Mouse (Mus musculus) embryonic facial prominence, embryonic 12.5 days (tissue): ENCODE results near the gene Arhgdib. TPM values are rescaled to one million over a fixed set of nuclear protein-coding genes. Genes with fewer than 3 reads are reported as not detected.
"Not testable (repeated sequence)": the region's sequence is repeated elsewhere in the genome, so short reads cannot be mapped to it uniquely, and the experiment has no call there.

Experiments used
- ATAC-seq: fragments of 200-750 bp; cut with Nextera tagmentation; 2 replicates; pipeline ENCODE4 v1.8.0; 2017; ENCODE audit not compliant: insufficient number of reproducible peaks, insufficient read depth, low FRiP score, low TSS enrichment
- H3K27ac ChIP-seq: fragments of 300-500 bp; sonication (generic); 2 replicates; pipeline ENCODE4 v1.5.1; 2016; ENCODE audit warnings: mild to moderate bottlenecking
- H3K27me3 ChIP-seq: fragments of 300-500 bp; sonication (generic); 2 replicates; pipeline ENCODE4 v1.6.1; 2016; ENCODE audit warnings: mild to moderate bottlenecking, moderate library complexity
- H3K36me3 ChIP-seq: fragments of 300-500 bp; sonication (generic); 2 replicates; pipeline ENCODE4 v1.6.1; 2016; ENCODE audit warnings: mild to moderate bottlenecking
- H3K4me1 ChIP-seq: fragments of 300-500 bp; sonication (generic); 2 replicates; pipeline ENCODE4 v1.6.1; 2016
- H3K4me2 ChIP-seq: fragments of 300-500 bp; sonication (generic); replicated peaks from 2 replicates; pipeline ENCODE4 v1.6.1; 2016; ENCODE audit warnings: mild to moderate bottlenecking, moderate library complexity
- H3K4me3 ChIP-seq: fragments of 300-500 bp; sonication (generic); 2 replicates; pipeline ENCODE4 v1.5.1; 2016; ENCODE audit warnings: mild to moderate bottlenecking
- H3K9ac ChIP-seq: fragments of 300-500 bp; sonication (generic); 2 replicates; pipeline ENCODE4 v1.6.1; 2016; ENCODE audit warnings: mild to moderate bottlenecking, moderate library complexity
- H3K9me3 ChIP-seq: fragments of 300-500 bp; sonication (generic); 2 replicates; pipeline ENCODE4 v1.6.1; 2016; ENCODE audit warnings: mild to moderate bottlenecking, moderate library complexity
- WGBS: fragments of 180-500 bp; shearing (Covaris S2); methylation state at CpG from one replicate; pipeline ENCODE4 v1.1.7; 2016; 5-methylcytosine and 5-hydroxymethylcytosine counted together
- polyA plus RNA-seq: library from polyadenylated mRNA; unstranded; fragments of >200 nt; fragmentation: Nextera tagmentation; extraction: Ambion mirVana; gene quantifications from 2 replicates; pipeline ENCODE4 v1.2.1, GENCODE M21; 2016

Arhgdib gene
- polyA plus RNA-seq = 51.1 and 58.5 TPM in 2 replicates

- no peak for ATAC-seq
- Histone ChIP-seq H3K4me3 (no peak within 1 kb of the TSS), H3K4me1 (peaks cover 23% of the 10 kb centered on the region), H3K9me3 (no peaks in the 10 kb centered on the region), H3K36me3 (no peaks in the 10 kb centered on the region), H3K27me3 (no peaks in the 10 kb centered on the region), H3K4me2 (peak within 1 kb of the TSS; percentile 32), H3K27ac (peak within 1 kb of the TSS; percentile 90), H3K9ac (no peak within 1 kb of the TSS; the same call in 1 of the 2 replicates)
- 29% methylated on average over 12 of the region's 12 CpGs for WGBS
Measured at GRCm38 (mm10) chr6:136941051-136942021, at the start of gene Arhgdib. Arhgdib (minus strand) TSS chr6:136941899.

GRCm38 (mm10) chr6:136990557-136990956, 48.9 kb upstream of the Arhgdib start:
- Histone ChIP-seq H3K9ac (no peak overlapping the region), H3K27me3 (no peaks in the 10 kb centered on the region), H3K4me2 (no peak overlapping the region), H3K4me3 (no peak overlapping the region), H3K9me3 (no peaks in the 10 kb centered on the region), H3K36me3 (no peaks in the 10 kb centered on the region), H3K4me1 (no peaks in the 10 kb centered on the region), H3K27ac (no peak overlapping the region)
- WGBS = 56% methylated on average over 8 of the region's 8 CpGs
- ATAC-seq = no peak

- no peaks in the 10 kb centered on the region for H3K4me1 ChIP-seq
- H3K27me3 ChIP-seq = no peaks in the 10 kb centered on the region
- H3K36me3 ChIP-seq = no peaks in the 10 kb centered on the region
- ATAC-seq = no peak
- no peaks in the 10 kb centered on the region for H3K9me3 ChIP-seq
- H3K4me2 ChIP-seq = 0 out of 2 replicates have a peak overlapping the region, but pooled peaks have one; percentile 14
- H3K4me3 ChIP-seq = no peak overlapping the region
- H3K27ac ChIP-seq = no peak overlapping the region
- H3K9ac ChIP-seq = no peak overlapping the region
- WGBS = 27% methylated on average over 11 of the region's 11 CpGs
Measured at GRCm38 (mm10) chr6:136989824-136990497, 48.3 kb upstream of the Arhgdib start.

GRCm38 (mm10) chr6:136988536-136989060, 46.9 kb upstream of the Arhgdib start:
- no peaks in the 10 kb centered on the region for H3K9me3 ChIP-seq
- no peaks in the 10 kb centered on the region for H3K27me3 ChIP-seq
- no peak overlapping the region for H3K27ac ChIP-seq
- no peak overlapping the region for H3K4me3 ChIP-seq
- no peaks in the 10 kb centered on the region for H3K36me3 ChIP-seq
- H3K4me2 ChIP-seq = no peak overlapping the region
- ATAC-seq = no peak
- WGBS = 90% methylated on average over 7 of the region's 7 CpGs
- H3K9ac ChIP-seq = no peak overlapping the region
- H3K4me1 ChIP-seq = no peaks in the 10 kb centered on the region

GRCm38 (mm10) chr6:136986718-136987117, 45.0 kb upstream of the Arhgdib start:
- Histone ChIP-seq H3K36me3 (no peaks in the 10 kb centered on the region), H3K27ac (no peak overlapping the region)
- WGBS = 64% methylated on average over 11 of the region's 11 CpGs

GRCm38 (mm10) chr6:136986019-136986418, 44.3 kb upstream of the Arhgdib start:
- H3K36me3 ChIP-seq = no peaks in the 10 kb centered on the region
- ATAC-seq = no peak
- no peaks in the 10 kb centered on the region for H3K9me3 ChIP-seq
- WGBS = 65% methylated on average over 13 of the region's 13 CpGs
- H3K27ac ChIP-seq = no peak overlapping the region
- no peaks in the 10 kb centered on the region for H3K4me1 ChIP-seq
- H3K4me2 ChIP-seq = no peak overlapping the region
- no peak overlapping the region for H3K9ac ChIP-seq
- no peak overlapping the region for H3K4me3 ChIP-seq
- no peaks in the 10 kb centered on the region for H3K27me3 ChIP-seq

More at GRCm38 (mm10) chr6:136986718-136987117, 45.0 kb upstream of the Arhgdib start:
- H3K27me3 ChIP-seq = no peaks in the 10 kb centered on the region
- no peaks in the 10 kb centered on the region for H3K4me1 ChIP-seq
- H3K4me3 ChIP-seq = no peak overlapping the region
- ATAC-seq = no peak
- no peak overlapping the region for H3K9ac ChIP-seq
- no peaks in the 10 kb centered on the region for H3K9me3 ChIP-seq
- H3K4me2 ChIP-seq = no peak overlapping the region

GRCm38 (mm10) chr6:136983201-136983600, 41.5 kb upstream of the Arhgdib start:
- WGBS = 40% methylated on average over 7 of the region's 7 CpGs
- ATAC-seq = no peak
- no peaks in the 10 kb centered on the region for H3K9me3 ChIP-seq

GRCm38 (mm10) chr6:136982581-136982980, 40.9 kb upstream of the Arhgdib start:
- Histone ChIP-seq H3K9ac (no peak overlapping the region), H3K27ac (no peak overlapping the region), H3K4me3 (no peak overlapping the region), H3K27me3 (no peaks in the 10 kb centered on the region), H3K36me3 (no peaks in the 10 kb centered on the region), H3K9me3 (no peaks in the 10 kb centered on the region), H3K4me2 (no peak overlapping the region), H3K4me1 (peaks cover 4% of the 10 kb centered on the region)
- no peak for ATAC-seq
- WGBS = 84% methylated on average over 6 of the region's 6 CpGs

More at GRCm38 (mm10) chr6:136983201-136983600, 41.5 kb upstream of the Arhgdib start:
- no peak overlapping the region for H3K4me3 ChIP-seq
- no peak overlapping the region for H3K4me2 ChIP-seq
- H3K27ac ChIP-seq = no peak overlapping the region
- no peaks in the 10 kb centered on the region for H3K27me3 ChIP-seq
- H3K36me3 ChIP-seq = no peaks in the 10 kb centered on the region
- H3K4me1 ChIP-seq = peaks cover 4% of the 10 kb centered on the region
- H3K9ac ChIP-seq = no peak overlapping the region

- Histone ChIP-seq H3K9me3 (no peaks in the 10 kb centered on the region), H3K4me2 (no peak overlapping the region), H3K27me3 (no peaks in the 10 kb centered on the region), H3K4me3 (no peak overlapping the region), H3K4me1 (peaks cover 4% of the 10 kb centered on the region), H3K36me3 (no peaks in the 10 kb centered on the region), H3K9ac (no peak overlapping the region), H3K27ac (no peak overlapping the region)
- peak; percentile 64; the same call in 1 of the 2 replicates for ATAC-seq
- 30% methylated on average over 3 of the region's 3 CpGs for WGBS
Measured at GRCm38 (mm10) chr6:136980331-136980746, 38.6 kb upstream of the Arhgdib start.

GRCm38 (mm10) chr6:136979274-136980082, 37.8 kb upstream of the Arhgdib start:
- Histone ChIP-seq H3K27ac (no peak overlapping the region), H3K36me3 (no peaks in the 10 kb centered on the region), H3K9me3 (no peaks in the 10 kb centered on the region), H3K27me3 (no peaks in the 10 kb centered on the region), H3K9ac (no peak overlapping the region), H3K4me3 (no peak overlapping the region), H3K4me1 (peaks cover 4% of the 10 kb centered on the region), H3K4me2 (no peak overlapping the region)
- WGBS = 88% methylated on average over 23 of the region's 23 CpGs
- ATAC-seq = no peak

GRCm38 (mm10) chr6:136968877-136969276, 27.2 kb upstream of the Arhgdib start:
- not testable (repeated sequence) for H3K4me2 ChIP-seq, H3K4me1 ChIP-seq, H3K9ac ChIP-seq, H3K27me3 ChIP-seq, H3K9me3 ChIP-seq, H3K4me3 ChIP-seq, H3K36me3 ChIP-seq, ATAC-seq, H3K27ac ChIP-seq
- WGBS = 45% methylated on average over 4 of the region's 4 CpGs
